Mouse (Mus musculus) kidney, embryonic 16.5 days (tissue): ENCODE results near the gene Olfr1346. TPM values are rescaled to one million over a fixed set of nuclear protein-coding genes. Genes with fewer than 3 reads are reported as not detected.
"Not testable (repeated sequence)": the region's sequence is repeated elsewhere in the genome, so short reads cannot be mapped to it uniquely, and the experiment has no call there.

Experiments used
- ATAC-seq: fragments of 200-750 bp; cut with Nextera tagmentation; 2 replicates; pipeline ENCODE4 v1.8.0; 2017; ENCODE audit warnings: moderate TSS enrichment; ENCODE audit not compliant: low FRiP score, low TSS enrichment
- H3K27ac ChIP-seq: fragments of 300-500 bp; sonication (generic); 2 replicates; pipeline ENCODE4 v1.5.1; 2014; ENCODE audit warnings: low read length
- H3K27me3 ChIP-seq: fragments of 300-500 bp; sonication (generic); 2 replicates; pipeline ENCODE4 v1.6.1; 2014; ENCODE audit warnings: low read length, control low read depth, mixed read lengths; ENCODE audit not compliant: insufficient read depth
- H3K36me3 ChIP-seq: fragments of 300-500 bp; sonication (generic); 2 replicates; pipeline ENCODE4 v1.6.1; 2014; ENCODE audit warnings: low read length, control low read depth, mixed read lengths; ENCODE audit not compliant: insufficient read depth
- H3K4me1 ChIP-seq: fragments of 300-500 bp; sonication (generic); 2 replicates; pipeline ENCODE4 v1.6.1; 2014; ENCODE audit warnings: low read length, control low read depth, mixed read lengths; ENCODE audit not compliant: insufficient read depth
- H3K4me2 ChIP-seq: fragments of 300-500 bp; sonication (generic); replicated peaks from 2 replicates; pipeline ENCODE4 v1.6.1; 2014; ENCODE audit warnings: low read depth, low read length
- H3K4me3 ChIP-seq: fragments of 300-500 bp; sonication (generic); 2 replicates; pipeline ENCODE4 v1.5.1; 2014; ENCODE audit warnings: mild to moderate bottlenecking, low read length
- H3K9ac ChIP-seq: fragments of 300-500 bp; sonication (generic); replicated peaks from 2 replicates; pipeline ENCODE4 v1.6.1; 2014; ENCODE audit warnings: low read length
- H3K9me3 ChIP-seq: fragments of 300-500 bp; sonication (generic); 2 replicates; pipeline ENCODE4 v1.6.1; 2016; ENCODE audit warnings: low read length, control low read depth
- WGBS: fragments of 180-500 bp; shearing (Covaris S2); extraction: QIAGEN DNeasy Blood & Tissue Kit; methylation state at CpG from one replicate; pipeline ENCODE4 v1.1.7; 2014; 5-methylcytosine and 5-hydroxymethylcytosine counted together
- polyA plus RNA-seq: library from polyadenylated mRNA; unstranded; fragments of >200 nt; fragmentation: Nextera tagmentation; extraction: Ambion mirVana; gene quantifications from 2 replicates; pipeline ENCODE4 v1.2.1, GENCODE M21; 2015

Olfr1346 gene
- not detected in 2 replicates for polyA plus RNA-seq

DNA sequence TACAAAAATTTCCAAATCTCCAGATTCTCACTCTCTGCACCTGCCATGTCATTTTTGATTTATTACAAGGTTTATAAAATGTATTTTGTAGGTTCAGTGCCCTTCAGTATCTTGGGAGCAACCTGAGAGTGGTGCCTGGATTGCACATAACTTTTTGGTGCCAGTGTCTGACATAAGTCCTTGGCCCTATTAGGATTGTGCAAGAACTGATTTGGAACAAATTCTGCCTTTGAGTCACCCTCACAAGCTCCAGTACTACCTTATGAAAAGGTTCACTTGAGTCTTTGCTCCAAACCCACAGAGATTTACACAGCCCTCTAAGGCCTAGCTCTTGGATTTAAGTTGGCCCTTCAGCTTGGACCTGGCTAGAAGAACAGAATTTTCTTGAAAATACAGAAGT, at the start of gene Olfr1346:
Gene Olfr1346 (plus strand): TSS at position 151 of the 400 bp plus-strand sequence.
- H3K36me3 ChIP-seq: no peaks in the 10 kb centered on the region
- no peak for ATAC-seq
- H3K27me3 ChIP-seq: no peaks in the 10 kb centered on the region
- H3K4me1 ChIP-seq: no peaks in the 10 kb centered on the region
- H3K27ac ChIP-seq: no peak within 1 kb of the TSS
- H3K4me2 ChIP-seq: no peak within 1 kb of the TSS
- H3K9me3 ChIP-seq: no peaks in the 10 kb centered on the region
- no peak within 1 kb of the TSS for H3K9ac ChIP-seq
- H3K4me3 ChIP-seq: no peak within 1 kb of the TSS

DNA sequence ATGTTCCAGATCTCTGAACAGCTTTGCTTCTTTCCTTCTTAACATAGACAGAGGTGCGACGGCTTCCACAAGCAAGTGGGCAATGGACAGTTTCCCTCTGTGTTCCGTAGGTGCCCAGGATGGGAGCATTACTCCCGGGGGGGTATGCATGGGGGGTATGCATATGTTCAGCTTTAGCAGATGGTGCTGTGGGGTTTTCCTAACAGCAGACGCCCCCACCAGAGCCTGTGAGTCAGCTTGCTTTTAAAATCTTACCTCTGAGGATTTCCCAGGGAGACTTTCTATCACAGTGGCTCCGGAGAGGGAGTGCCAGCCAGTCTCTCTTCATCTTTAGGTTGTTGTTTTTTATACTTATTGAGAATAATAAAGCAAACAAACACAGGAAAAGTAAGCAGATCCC, 47.0 kb upstream of the Olfr1346 start:
- no peaks in the 10 kb centered on the region for H3K4me1 ChIP-seq
- H3K27ac ChIP-seq: no peak overlapping the region
- no peaks in the 10 kb centered on the region for H3K9me3 ChIP-seq
- H3K4me2 ChIP-seq: no peak overlapping the region
- 75% methylated on average over 6 of the region's 6 CpGs for WGBS
- no peak for ATAC-seq
- H3K36me3 ChIP-seq: no peaks in the 10 kb centered on the region
- no peak overlapping the region for H3K9ac ChIP-seq
- H3K4me3 ChIP-seq: no peak overlapping the region
- H3K27me3 ChIP-seq: no peaks in the 10 kb centered on the region

DNA sequence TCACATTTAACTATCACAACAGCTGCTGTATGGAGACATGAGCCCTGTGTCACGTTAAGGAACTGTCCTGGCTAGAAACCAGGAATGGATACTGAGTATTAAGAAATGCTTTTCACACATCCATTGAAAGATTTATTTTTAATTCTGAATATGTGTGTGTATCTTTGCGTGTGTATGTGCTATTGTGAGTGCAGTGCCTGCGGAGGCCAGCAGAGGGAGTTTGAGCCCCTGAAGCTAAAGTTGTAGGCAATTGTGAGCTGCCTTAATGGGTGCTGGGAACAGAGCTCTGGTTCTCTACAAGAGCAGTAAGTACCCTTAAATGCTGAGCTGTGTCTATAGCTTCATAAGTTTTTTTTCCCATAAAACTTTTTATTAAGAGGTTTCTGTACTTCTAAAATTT, 37.5 kb upstream of the Olfr1346 start:
- Histone ChIP-seq H3K9me3 (peaks cover 5% of the 10 kb centered on the region), H3K4me2 (no peak overlapping the region), H3K4me1 (no peaks in the 10 kb centered on the region), H3K27me3 (no peaks in the 10 kb centered on the region), H3K27ac (no peak overlapping the region), H3K9ac (no peak overlapping the region), H3K36me3 (no peaks in the 10 kb centered on the region), H3K4me3 (no peak overlapping the region)
- WGBS: 88% methylated on average over 3 of the region's 3 CpGs
- ATAC-seq: no peak

DNA sequence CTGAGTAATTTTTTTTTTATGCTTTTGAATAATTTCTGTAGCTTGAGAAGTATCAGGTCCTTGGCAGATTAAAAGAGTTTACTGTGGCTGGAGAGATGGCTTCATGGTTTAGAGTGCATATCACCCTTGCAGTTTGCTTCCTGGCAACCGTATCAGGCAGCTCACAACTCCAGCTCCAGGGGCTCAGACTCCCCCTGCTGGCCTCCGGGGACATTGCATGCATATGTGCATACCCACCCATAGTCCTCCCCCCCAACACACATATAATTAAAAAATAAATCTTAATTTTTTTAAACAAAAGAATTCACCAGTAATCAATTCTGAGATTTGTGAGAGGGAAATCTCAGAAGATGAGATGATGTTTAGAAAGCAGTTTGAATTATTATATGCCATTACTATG, 36.6 kb upstream of the Olfr1346 start:
- Histone ChIP-seq H3K4me3 (no peak overlapping the region), H3K4me2 (no peak overlapping the region), H3K9me3 (peaks cover 5% of the 10 kb centered on the region), H3K4me1 (no peaks in the 10 kb centered on the region), H3K27ac (no peak overlapping the region), H3K9ac (no peak overlapping the region), H3K27me3 (no peaks in the 10 kb centered on the region), H3K36me3 (no peaks in the 10 kb centered on the region)
- no peak for ATAC-seq
- 37% methylated on average over 2 of the region's 2 CpGs for WGBS

DNA sequence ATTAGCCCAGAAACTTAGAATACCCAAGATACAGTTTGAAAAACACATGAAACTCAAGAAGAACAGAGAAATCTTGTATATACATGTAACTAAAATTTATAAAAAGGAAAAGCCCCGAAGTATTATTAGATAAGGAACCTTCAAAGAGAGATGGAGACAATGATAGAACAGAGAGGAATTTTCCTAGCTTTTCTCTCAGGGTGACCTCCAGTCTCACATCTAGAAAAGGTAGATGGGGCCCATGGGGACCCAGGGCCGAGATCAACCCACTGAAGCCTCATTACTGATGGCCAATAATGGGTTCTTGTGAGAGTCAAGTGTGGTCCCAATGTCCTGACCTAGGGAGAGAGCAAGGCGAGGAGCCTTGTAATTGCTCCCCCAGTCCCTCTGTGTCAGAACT, 28.5 kb upstream of the Olfr1346 start, which contains the start of gene Olfr1344:
Gene Olfr1344 (plus strand): TSS at position 301 of the 400 bp plus-strand sequence.
- no peak within 1 kb of the TSS for H3K4me2 ChIP-seq
- no peak within 1 kb of the TSS for H3K4me3 ChIP-seq
- H3K4me1 ChIP-seq: no peaks in the 10 kb centered on the region
- H3K27ac ChIP-seq: no peak within 1 kb of the TSS
- H3K9ac ChIP-seq: no peak within 1 kb of the TSS
- no peaks in the 10 kb centered on the region for H3K36me3 ChIP-seq
- ATAC-seq: no peak
- whole genome bisulfite sequencing: 69% methylated on average over 3 of the region's 3 CpGs
- H3K9me3 ChIP-seq: no peaks in the 10 kb centered on the region; the same call in 1 of the 2 replicates
- no peaks in the 10 kb centered on the region for H3K27me3 ChIP-seq

DNA sequence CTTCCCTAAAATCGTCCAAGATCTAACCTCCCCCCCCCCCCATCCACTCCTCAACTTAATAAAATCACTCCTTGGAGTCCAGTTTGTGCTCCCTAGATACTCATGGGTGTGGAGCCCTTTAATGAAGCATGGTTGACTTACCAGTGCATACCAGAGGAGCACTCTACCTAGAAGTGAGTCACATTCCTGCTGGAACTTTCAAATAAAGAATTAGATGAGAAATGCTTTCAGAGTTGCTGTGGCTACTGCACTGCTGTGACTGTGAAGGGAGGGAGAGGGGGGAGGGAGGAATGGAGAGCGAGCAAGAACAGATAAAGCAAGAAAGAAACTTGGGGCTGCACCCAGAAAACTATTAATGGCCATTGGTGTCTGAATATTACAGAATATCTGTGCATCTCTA, 25.7 kb upstream of the Olfr1346 start:
- Histone ChIP-seq H3K4me2 (no peak overlapping the region), H3K4me3 (no peak overlapping the region), H3K27ac (no peak overlapping the region), H3K27me3 (no peaks in the 10 kb centered on the region), H3K9ac (no peak overlapping the region), H3K36me3 (no peaks in the 10 kb centered on the region), H3K9me3 (no peaks in the 10 kb centered on the region; the same call in 1 of the 2 replicates), H3K4me1 (no peaks in the 10 kb centered on the region)
- 48% methylated on average over 2 of the region's 2 CpGs for WGBS
- no peak for ATAC-seq

DNA sequence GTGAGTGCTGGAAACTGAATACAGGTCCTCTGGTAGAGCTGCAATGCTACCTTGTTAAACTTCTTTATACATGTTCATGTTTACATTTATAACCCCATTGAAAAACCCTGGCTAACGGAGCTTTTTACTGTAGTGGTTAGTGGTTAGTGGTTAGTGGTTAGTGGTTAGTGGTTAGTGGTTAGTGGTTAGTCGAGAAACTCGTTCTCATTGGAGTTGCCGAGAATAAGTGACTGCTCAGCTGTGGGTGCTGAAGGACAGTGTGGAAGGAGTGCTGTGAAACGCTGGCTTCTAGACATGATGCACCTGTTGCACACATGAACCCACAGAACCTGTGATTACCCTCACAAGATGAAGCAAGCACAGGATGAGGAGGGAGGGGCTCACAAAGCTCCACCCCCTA, 19.1 kb upstream of the Olfr1346 start:
- no peak overlapping the region for H3K9ac ChIP-seq
- H3K27ac ChIP-seq: no peak overlapping the region
- 86% methylated on average over 5 of the region's 5 CpGs for WGBS
- H3K27me3 ChIP-seq: no peaks in the 10 kb centered on the region
- peaks cover 4% of the 10 kb centered on the region for H3K9me3 ChIP-seq
- no peak for ATAC-seq
- H3K36me3 ChIP-seq: no peaks in the 10 kb centered on the region
- no peak overlapping the region for H3K4me3 ChIP-seq
- H3K4me2 ChIP-seq: no peak overlapping the region
- H3K4me1 ChIP-seq: no peaks in the 10 kb centered on the region

DNA sequence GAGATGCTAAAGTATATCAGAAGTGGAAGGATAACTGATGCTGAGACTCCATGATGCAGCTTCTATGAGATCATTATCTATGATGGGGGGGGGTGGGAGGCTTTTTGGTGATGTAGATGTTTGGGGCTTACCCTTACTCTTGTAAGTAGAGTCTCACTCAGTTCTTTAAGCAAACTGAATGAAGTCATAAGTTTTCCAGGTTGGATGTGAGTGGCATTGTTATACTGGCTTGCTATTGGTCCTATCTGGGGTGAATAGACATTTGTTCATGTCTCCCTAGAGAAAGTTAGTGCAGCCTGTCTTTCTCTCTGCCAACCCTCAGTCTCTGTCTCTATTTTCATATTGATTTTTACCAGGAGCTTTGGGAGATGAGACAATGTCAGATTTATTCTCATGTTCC, 11.0 kb upstream of the Olfr1346 start, which contains the start of gene Olfr1336:
Gene Olfr1336 (plus strand): TSS at position 301 of the 400 bp plus-strand sequence.
- Histone ChIP-seq H3K9ac (no peak within 1 kb of the TSS), H3K9me3 (peaks cover 6% of the 10 kb centered on the region), H3K4me1 (no peaks in the 10 kb centered on the region), H3K4me2 (no peak within 1 kb of the TSS), H3K27ac (no peak within 1 kb of the TSS), H3K4me3 (no peak within 1 kb of the TSS), H3K27me3 (no peaks in the 10 kb centered on the region), H3K36me3 (no peaks in the 10 kb centered on the region)
- ATAC-seq: no peak

DNA sequence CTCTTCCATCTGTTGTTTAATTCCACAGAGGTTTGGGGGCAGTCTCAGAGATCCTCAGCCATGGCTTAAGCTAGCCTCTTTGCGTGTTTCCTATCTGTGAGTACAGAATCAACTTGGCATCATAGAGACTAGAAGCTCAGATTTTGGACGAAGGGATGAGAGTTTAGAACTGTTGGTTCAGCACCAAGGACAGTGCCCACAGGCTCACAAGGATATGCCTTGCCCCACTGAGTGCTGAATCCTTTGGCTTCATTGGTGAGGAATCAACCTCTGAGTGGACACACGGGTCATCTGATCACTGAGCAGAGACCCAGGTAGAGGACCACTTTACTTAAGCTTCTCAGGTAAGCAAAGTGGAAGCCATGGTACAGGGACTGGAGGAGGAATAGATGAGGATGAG, 10.5 kb upstream of the Olfr1346 start:
- H3K4me1 ChIP-seq: no peaks in the 10 kb centered on the region
- H3K4me2 ChIP-seq: no peak overlapping the region
- H3K27me3 ChIP-seq: no peaks in the 10 kb centered on the region
- no peak overlapping the region for H3K4me3 ChIP-seq
- 41% methylated on average over 3 of the region's 3 CpGs for WGBS
- H3K36me3 ChIP-seq: no peaks in the 10 kb centered on the region
- H3K27ac ChIP-seq: no peak overlapping the region
- no peak overlapping the region for H3K9ac ChIP-seq
- no peak for ATAC-seq
- peaks cover 6% of the 10 kb centered on the region for H3K9me3 ChIP-seq

DNA sequence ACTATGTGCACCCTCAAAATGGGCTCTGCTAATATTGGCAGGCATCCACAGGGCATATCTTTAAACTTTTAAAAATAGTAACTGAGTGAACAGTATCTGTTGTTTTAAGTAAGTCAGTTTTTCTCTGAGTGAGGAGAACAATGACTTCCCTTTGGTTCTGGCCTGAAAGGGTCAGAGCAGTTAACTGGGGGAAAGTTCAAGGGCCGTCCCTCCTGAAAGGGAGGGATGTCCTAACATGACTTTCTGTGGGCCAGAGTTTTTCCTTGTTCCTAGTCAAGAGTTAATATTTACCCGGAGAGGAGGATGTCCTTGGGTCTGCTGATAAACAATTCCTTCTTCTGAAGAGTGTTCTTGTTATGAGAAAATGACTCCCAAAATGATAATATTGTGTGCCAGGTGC, 10.7 kb downstream of the Olfr1346 start:
- WGBS: 83% methylated on average over 2 of the region's 2 CpGs
- not testable (repeated sequence) for H3K27ac ChIP-seq, H3K4me1 ChIP-seq, H3K9ac ChIP-seq, H3K4me3 ChIP-seq, H3K4me2 ChIP-seq, H3K27me3 ChIP-seq, H3K9me3 ChIP-seq, ATAC-seq, H3K36me3 ChIP-seq
